Mouse (Mus musculus): ENCODE measurements around the gene Mindy3.

DNA sequence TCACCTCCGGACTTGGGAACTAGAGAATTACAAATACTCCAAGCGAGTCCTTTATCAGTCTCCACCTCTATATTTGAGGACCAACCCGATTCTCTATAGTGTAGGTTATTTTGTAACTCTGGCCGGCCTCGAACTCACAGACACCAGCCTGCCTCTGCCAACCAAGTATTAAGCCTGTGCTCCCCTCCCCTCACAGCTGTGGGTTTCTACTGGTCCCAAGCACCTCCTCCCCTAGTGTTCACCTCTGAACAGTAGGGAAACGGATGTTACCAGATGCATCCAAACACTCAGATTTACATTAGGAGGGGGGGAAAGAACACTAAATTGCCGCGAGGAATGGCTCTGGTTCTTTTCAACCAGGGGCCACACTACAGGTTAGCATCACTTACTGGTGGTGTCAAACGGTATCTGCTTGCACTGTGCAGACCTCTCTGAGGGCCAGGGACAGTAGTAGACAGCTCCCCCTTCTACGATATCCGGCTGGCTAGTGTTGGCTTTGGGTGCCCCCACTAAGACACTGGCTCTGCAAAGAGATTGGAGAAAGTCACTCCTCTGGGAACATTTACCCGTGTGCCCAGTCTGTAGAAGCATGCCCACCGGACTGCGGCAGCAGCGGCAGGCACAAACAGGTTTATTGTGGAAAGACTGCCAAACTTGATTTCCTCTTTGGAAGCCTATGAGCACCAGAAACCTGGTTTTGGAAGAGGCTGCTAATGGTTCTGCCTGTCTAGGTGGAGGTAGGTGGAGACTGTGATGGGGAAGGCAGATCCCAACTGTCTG, 118.6 kb downstream of the Mindy3 start:
- no peak for TF ChIP-seq CTCF (IDR thresholded peaks at IDR 0.05; ENCODE audit: extremely low read depth, insufficient read depth, low read length)
- TF ChIP-seq POLR2A (IDR thresholded peaks at IDR 0.05; ENCODE audit: extremely low read depth, insufficient read depth, low read length): no peak

Measured in cortical plate, adult 2 months (tissue).